Mouse (Mus musculus) lung, postnatal 4 days (tissue): ENCODE measurements around the gene Eps8l3.
A peak's percentile ranks its signal among the peaks of the same experiment; 100 is the strongest.
"Not testable (repeated sequence)": the region's sequence is repeated elsewhere in the genome, so short reads cannot be mapped to it uniquely, and the experiment has no call there.

Experiments used
- DNase-seq, 2 experiments: peaks; one replicate each; pipeline ENCODE4 v3.0.0; 2021

The Eps8l3 gene

DNA sequence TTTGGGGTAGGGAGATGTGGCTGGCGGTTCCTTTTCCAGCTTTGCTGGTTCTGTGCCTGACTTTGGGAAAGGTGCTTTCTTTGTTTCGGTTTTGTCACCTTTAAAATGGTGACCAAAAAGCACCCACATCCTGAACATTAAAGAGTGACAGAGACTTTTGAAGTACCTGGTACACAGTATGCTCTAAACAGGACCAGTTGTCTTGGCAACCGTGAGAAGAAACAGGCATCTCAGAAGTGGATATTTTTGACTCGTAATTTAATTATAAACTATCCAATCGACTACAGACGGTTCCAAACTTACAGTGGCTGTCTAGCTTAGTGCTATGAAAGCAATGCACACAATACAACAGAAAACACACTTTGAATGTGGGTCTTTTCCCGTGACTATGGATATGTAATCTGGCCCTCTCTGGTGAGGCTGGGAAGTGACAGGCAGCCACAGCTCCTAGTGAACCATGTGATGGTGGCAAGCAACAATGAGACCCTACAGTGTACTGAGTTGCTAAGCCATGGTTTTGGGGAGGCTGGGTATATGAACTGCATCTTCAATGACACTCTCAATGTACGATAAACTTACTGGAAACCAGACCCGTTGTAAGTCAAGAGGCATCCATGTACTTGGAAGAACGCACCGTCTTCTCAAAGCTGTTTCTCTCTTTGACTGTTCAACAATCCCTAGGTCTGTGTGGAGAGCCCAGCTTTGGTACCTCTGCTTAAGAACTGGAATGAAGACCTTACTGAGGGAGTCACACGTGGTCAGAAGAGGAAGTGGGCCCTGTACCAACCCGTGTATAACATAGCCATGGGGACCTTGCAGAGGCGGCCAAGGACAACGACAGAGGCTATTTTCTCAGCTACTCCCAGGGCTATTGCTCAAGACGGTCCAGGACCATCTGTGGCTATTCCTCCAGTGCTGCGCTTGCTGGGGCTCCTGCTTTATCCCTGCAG is 23.5 kb upstream of the Eps8l3 start:
- DNase-seq, result no peak

DNA sequence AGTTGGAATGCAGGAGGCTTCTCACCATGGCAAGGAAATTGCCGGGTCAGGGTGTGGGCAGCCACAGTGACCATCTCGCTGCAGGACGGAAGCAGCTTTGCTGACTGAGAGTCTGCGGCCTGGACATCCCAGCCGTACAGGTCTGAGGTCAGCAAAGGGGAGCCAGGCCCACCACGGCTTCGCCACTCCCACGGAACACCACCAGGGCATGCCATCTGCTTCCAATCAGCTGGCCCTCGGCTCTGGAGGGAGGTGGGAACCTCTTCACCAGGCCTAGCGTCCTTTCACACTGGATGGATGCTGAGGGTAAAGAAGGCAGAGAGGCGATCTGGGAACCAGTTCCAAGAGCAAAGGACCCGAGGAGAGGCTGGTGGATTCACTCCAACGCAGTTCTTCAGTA is 21.7 kb upstream of the Eps8l3 start:
- no peak for DNase-seq

DNA sequence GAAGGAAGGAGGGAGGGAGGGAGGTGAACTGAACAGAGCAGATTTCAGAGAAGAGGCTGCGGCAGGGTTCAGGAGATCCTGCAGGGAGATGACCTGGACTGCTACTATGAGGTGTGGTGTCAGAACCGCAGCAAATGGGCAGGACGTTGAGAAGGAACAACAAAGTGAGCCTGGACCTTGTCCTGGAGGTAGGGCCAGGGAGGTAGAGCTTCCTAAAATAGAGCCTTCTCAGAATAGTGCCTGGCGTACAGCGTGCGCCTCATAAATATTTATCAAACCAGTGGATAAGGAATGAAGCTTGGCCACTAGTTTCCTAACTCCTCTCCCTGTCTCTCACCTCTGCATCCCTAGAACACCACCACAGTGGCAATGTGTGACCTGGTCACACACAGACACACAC is 19.4 kb upstream of the Eps8l3 start:
- DNase-seq, result no peak

DNA sequence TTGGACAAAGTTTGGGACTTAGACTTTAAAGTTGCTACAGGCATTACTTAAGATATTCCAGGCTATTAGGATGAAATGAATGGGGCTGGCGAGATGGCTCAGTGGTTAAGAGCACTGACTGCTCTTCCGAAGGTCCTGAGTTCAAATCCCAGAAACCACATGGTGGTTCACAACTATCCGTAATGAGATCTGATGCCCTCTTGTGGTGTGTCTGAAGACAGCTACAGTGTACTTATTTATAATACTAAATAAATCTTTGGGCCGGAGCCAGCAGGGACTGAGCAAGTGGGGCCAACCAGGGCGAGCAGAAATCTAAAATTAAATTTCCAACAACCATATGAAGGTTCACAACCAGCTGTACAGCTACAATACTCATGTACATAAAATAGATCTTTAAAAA is 15.5 kb upstream of the Eps8l3 start:
- not testable (repeated sequence) for DNase-seq

DNA sequence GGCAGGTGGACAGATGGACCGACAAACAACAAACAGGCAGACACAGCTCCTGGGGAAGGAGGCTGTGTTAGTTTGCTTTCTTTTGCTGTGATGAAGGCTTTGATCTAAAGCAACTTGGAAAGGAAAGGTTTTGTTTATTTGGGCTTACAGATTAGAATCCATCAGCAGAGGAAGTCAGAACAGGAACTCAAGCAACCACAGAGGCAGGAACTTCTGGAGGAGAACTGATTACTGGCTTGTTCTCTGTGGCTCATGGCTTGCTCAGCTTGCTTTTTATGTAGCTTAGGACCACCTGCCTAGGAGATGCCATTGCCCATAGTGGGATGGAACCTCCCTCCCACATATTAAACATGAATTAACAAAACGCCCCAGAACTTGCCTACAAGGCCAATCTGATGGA is 14.6 kb upstream of the Eps8l3 start:
- no peak for DNase-seq

DNA sequence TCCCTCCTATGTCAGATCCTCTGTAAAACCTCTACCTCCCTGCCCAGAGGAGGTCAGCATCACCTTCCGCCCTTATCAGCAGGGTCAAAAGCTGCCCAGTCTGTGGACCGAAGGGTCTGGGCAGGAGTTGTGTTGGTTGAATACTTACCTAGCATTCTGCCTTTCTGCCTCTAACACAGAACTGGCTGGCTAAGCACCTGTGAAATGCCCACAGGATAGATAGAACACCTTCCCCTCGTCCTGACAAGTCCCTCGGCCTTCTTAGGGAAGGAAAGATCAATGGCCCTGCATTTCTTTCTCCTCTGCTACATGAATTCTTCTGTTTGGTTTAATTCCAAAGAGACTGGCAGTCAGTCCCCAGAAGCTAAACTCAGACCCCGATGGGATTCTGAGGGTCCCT is 13.6 kb upstream of the Eps8l3 start:
- DNase-seq, result no peak

DNA sequence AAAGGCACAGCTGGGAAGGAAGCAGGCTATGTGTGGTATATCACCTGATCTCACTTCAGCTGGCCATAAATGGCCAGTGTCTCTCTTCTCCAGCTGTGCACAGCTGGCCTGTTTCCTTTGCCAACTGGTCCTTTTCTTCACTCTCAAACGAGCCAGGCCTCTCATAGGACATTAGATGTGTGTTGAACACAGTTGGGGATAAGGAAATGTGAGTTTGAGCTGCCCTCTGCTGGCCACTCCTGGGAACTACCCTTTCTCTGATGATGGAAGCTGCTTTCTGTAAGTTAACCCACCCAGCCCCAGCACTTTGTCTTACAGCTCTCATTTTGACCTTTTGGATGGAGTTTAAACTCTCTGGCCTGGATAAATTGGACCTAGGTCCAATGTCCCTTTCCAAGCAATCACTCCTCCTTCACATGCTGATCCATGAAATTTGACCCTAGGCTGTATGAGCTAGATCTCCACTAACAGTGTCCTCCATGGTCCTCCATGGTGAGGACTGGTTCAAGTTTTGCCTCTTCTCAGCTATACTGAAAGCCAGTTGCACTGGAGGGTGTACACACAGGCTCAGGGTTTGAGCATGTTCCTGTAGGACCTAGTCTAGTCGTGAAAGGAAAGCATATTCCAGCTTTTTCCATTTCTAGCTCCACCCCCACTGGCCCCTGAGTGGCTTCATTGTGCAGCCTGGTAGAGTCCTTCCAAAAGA is 13.0 kb upstream of the Eps8l3 start:
- DNase-seq, result peak; percentile 89 to 91

DNA sequence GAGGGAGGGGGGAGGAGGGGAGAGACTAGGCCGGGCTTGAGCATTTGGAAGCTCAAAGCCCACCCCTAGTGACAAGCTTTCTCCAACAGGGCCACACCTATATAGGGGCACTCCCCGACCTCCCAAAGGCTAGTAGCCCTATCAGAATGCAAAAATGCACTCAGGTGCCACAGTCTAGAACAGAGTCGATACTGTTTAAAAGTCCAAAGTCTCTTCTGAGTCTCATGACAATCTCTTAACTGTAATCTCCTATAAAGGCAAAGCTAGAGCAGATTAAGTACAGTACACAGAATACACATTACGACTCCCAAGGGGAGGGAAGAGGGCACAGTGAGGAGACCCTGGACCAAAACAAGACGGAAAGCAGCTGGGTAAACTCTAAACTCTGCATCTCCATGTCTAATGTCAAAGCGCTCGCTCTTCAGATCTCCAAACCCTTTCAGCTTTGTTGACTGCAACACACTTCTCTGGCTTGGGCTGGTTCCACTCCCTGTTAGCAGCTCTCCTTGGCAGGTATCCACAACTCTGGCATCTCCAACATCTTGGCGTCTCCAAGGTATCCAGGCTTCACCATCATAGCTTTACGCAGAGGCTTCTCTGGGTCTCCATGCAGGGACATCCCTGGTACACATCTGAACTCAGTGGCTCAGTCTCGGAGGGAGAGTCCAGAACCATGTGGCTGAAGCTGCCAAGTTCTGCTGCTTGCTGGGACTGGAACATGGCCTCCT is 11.5 kb upstream of the Eps8l3 start:
- DNase-seq, result no peak

DNA sequence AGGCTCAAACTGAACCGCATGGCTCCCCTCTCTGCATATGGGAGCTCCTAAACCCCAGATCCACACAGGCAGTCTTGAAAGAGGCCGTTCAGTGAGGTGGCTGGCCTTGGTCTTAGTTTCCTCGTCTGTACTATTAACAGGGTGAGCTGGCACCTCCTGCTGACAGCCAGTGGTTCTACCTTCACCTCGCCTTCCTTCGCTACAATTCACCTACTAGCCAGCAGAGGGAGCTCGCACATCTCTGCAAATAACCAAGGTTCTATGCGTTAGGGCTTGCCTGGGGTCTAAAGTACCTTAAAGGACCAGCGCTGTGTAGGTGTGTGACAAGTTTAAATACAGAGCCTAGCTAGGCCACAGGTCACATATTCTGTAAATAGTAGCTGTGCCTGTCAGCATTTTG is 9.9 kb upstream of the Eps8l3 start:
- peak; percentile 79 to 88 for DNase-seq

DNA sequence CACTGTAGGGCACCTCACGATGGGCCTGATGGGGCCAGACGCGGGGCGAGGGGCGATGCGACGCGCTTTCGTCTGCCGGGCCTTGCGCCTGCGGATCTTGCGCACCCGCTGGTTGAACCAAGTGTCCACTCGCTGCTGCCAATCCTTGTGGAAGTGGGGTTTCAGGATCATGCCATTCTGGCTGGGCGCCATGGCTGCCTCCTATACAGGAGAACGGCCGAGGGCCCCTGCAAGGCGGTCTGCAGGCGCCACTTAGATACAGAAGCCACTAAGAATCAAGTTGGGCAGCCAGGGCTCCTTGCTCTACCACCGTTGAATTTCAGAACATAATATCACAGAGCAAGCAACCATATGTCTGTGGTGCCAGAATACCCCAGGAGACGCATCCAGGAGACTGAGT is 8.6 kb upstream of the Eps8l3 start:
- no peak for DNase-seq

DNA sequence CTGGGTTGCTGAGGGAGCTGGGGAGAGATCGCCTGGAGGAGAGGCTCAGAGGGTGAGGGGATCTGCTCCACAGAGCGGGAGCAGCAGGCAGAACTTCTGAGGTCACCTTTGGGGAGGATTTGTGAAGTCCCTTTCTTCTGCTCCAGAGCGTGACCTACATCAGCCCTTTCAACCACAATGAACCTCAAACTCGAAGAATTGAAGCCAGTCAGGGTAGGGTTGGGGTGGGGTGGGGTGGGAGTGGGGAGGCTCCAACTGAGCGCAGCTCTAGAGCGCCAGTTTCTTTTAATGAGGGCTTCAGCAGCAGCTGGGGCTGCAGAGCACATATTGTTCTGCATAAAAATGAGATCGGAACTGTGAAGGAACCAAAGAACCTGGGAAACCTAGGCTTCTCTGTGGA is 7.9 kb upstream of the Eps8l3 start:
- DNase-seq, result no peak

DNA sequence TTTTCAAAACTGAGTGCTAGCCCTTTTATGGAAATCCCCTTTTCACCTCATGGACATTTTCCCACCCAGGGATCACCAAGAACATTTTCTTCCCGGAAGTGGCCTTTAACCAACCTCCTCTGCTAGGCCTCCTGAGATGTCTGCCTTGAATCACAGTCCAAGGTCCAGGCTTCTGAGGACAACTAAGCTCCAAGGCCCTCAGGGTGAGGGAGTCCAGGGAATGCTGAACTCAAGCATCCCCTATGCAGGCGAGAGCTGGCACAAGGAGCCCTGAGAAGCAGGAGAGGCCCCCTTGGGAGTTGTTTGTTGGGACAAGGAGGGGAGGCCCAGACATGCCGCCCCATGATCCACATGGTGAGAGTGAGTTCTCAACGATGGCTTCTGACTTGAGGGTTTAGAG is 7.1 kb upstream of the Eps8l3 start:
- no peak for DNase-seq

DNA sequence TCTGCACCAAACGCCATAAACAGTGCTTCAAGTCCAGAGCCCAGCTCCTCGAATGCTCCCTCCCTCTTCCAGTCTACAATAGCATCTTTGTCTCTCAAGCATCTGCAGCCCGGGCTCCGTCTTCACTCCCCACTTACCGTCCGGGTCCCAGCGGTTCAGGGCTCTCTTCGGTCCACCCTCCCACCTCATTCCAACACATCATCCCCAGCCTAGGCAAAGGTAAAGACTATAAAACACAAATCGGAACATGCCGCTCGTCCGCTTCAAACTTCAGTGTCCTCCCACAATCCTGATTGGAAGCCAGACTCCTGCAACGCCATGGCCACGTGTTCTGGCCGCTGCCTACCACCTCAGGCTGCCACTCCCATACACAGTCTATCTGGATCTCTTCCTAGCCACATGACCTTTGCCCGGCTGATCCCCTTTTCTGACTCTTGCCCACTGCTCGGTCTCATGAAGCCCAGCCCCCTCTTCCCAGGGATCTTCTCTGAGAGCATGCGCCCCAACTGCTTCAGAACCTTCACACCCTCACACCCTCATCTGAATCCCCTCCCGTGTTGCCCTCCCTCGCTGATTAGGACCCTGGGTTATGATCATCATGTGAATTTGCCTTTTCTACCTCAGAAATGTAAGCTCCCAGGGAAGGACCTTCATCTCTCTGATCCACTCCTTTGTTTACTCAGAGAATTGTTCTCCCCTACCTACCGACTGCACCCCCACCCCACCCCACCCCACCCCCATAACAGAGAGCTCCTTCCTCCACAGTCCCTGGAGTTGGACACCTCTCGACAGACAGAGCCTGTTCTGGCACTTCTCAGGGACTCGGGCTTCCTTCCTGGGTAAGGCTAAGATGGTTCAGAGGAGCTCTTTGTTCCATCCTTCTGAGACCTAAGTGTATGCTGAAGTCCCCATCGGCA is 3.4 kb upstream of the Eps8l3 start:
- DNase-seq, result no peak

DNA sequence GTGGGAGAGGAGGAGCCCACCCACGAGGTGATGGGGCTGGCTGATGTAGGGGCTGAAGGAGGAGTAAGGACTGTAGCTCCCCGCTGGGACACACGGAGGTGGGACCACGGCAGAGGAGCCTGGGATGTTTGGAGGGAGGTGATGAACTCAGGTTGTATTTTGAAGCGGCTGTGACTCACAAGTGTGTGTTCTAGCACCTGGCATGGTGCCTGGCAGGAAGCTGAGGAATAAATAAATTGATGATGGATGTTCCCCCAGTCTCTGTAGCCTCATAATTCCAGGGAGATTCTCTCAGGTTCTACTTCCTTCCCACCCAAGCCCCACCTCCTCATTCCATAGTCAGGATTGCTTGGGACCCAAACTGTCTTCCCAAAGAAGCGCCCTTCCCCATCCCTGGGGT is 1.8 kb upstream of the Eps8l3 start:
- no peak for DNase-seq

DNA sequence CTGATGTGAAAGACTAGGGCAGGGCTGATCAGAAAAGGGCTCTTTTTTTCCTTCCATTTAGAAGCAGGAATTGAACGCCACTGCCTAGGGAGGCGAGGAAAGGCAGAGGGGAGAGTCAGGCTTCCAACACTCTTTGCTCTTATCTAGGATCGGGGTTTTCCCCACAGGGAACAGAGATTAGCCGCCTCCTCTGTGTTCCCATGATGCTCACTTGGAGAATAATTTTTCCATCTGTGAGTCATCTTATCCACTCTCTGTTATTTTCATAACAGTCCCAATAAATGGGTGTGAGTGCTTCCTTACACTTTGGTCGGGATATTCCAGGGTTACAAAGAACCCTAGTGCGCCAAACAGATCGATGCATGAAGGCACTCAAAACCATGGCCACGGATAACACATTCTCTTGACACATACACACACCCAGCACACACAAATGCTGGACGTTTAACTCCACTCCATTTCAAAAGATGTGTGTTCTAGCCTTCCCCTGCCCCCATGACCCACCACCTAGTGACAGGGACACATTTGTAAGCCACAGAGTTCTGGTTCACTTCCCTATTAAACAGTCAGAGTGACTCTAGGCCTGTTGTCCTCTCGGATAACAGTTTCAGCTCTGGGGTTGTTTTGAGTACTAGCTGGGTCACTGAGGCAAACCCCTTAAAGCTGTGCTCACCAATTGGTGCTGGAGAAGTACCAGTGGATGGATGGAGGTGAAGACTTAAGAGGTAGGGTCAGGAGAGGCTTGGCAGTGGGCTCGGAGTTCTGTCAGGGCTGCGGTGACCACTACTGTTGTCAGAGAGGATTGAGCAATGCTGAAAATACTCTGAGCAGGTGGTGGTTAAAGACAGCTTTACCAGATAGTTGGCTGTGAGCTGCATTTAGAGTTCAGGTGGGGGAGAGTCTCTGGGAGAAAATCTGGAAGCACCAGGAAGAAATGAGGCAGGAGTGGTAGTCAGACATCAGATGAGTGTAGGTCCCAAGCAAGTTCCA is 1.0 kb downstream of the Eps8l3 start:
- DNase-seq, result no peak

DNA sequence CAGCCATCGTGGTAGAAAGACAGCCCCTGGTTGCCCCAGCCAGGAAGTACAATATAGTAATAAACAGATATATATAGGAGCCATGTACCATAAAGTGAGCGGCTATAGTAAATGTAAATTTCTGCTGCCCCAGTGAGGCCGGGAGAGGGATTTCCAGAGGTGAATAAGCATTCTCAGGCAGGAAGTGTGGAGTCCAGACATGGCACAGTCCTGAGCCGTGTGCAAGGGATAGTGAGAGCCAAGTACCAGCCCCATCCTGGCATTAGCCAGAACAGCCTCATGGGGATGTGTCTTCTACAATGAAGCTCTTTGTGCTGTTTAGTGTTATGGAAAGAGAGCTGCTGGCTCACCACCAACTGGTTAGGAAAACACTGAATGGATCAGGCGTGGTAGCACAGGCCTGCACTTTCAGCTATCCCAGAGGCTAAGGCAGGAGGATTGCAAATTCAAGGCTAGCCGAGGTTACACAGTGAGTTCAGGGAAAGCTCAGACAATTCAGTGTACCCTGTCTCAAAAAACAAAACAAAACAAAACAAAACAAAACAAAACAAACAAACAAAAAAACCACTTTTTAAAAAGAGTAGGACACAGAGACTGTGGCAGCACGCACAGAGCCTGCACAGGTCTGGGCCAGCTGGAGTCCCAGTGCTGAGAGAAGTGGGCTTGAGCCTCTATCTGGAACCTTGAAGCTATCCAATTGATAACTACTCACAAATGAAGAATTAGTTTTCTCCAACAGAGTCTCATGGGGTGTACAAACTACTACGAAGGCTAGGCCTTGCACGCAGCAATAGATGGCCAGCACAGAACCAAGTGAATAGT is 10.9 kb downstream of the Eps8l3 start:
- DNase-seq, result no peak

DNA sequence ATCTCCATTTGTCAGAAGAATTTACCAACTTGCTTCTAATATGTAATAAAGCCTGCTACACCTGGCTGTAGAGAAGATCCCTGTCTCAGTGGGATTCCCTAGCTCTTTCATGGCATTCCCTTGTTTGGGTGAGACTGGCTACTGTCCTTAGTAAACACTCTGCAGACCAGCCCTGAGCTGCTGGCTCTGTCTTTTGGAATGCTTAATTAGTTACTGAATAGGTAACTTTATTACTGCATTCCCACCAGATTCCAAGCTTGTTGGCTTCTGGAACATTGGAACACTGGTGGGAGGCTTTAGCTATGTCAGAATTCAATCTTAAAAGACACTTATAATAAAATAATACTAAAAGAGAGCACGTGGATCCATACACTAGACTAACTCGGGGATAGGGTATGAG is 12.2 kb downstream of the Eps8l3 start:
- not testable (repeated sequence) for DNase-seq

DNA sequence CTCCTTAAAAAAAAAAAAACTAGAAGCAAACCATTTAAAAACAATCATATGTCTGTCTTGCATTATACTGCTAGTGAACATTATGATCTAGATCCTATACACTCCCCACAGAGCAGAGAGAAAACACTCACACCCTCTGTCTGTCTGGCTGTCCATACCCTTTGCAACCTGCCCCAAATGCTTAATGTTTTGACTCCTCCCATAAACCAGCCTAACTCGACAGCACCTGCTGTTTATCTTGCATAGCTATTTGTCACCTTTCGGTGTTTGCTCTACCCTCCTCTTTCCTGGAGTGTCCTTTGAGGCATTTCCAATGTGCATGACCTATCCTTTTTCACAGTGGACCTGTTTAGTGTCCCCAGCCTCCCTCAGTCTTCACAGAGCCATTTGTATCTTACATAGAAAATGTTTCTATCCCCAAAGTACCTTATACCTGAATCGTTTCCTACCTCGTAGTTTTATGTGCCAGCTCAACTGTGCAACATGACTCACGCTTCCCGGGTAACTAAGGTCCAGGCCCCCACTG is 18.2 kb downstream of the Eps8l3 start:
- DNase-seq, result no peak

DNA sequence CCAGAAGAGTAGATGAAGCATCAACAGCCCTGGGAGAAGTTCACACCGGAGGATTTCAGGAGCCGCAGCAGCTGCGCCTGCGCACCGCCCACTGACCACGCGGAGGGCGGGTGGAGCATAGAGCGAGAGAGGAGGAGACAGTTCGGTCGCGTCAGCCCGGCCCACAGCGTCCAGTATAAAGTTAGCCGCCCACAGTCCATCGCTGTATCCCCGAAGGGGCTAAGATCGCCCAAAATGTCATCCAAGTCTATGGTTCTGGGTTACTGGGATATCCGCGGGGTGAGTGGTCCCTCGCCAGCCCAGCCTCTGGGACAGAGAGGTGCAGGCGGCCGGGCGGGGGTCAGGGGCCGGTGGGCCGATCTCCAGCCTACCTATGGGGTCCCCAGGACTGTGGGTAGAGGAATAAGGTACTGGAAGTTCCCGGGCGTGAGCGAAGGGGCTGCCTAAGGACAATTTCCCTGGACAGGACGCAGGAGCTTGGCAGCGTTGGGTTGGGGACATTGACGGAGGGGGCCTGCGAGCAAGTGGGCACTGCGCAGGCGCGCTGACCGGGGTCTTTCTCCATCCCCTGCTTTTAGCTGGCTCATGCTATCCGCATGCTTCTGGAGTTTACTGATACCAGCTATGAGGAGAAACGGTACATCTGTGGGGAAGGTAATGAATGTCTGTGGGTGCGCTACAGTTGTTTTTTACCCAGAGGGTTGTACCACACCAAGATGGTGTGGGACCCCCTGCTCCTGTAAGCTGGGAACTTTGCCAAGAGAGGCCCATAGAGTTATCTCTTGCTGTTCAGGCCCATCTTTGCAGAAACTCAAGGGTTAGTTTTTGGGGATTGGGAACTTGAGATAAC is 18.9 kb downstream of the Eps8l3 start, which contains the start of gene Gstm5:
Gene Gstm5 (plus strand): TSS at position 102 of the 850 bp plus-strand sequence.
- peak; percentile 86 to 87 for DNase-seq
